Mouse (Mus musculus) limb, embryonic 14.5 days (tissue): ENCODE measurements around the gene Gm36079. TPM values are rescaled to one million over a fixed set of nuclear protein-coding genes. Genes with fewer than 3 reads are reported as not detected.
"Not testable (repeated sequence)": the region's sequence is repeated elsewhere in the genome, so short reads cannot be mapped to it uniquely, and the experiment has no call there.

Source experiments
- ATAC-seq: fragments of 200-750 bp; cut with Nextera tagmentation; 2 replicates; pipeline ENCODE4 v1.8.0; 2017; ENCODE audit warnings: low read depth, moderate number of reproducible peaks, moderate TSS enrichment; ENCODE audit not compliant: low FRiP score
- DNase-seq: peaks from one replicate; pipeline ENCODE4 v3.0.0-alpha.2; 2015; ENCODE audit warnings: low spot score
- H3K27ac ChIP-seq: fragments of 300-500 bp; sonication (generic); replicated peaks from 2 replicates; pipeline ENCODE4 v1.5.1; 2014; ENCODE audit warnings: low read depth, mild to moderate bottlenecking, low read length, moderate library complexity, mixed read lengths
- H3K27me3 ChIP-seq: fragments of 300-500 bp; sonication (generic); 2 replicates; pipeline ENCODE4 v1.6.1; 2014; ENCODE audit warnings: low read length, mixed read lengths; ENCODE audit not compliant: control insufficient read depth, insufficient read depth
- H3K36me3 ChIP-seq: fragments of 300-500 bp; sonication (generic); 2 replicates; pipeline ENCODE4 v1.6.1; 2014; ENCODE audit warnings: mild to moderate bottlenecking, low read length, moderate library complexity, mixed read lengths; ENCODE audit not compliant: control insufficient read depth, insufficient read depth
- H3K4me1 ChIP-seq: fragments of 300-500 bp; sonication (generic); 2 replicates; pipeline ENCODE4 v1.6.1; 2014; ENCODE audit warnings: antibody characterized with exemption, low read length, mixed read lengths; ENCODE audit not compliant: control insufficient read depth, insufficient read depth
- H3K4me2 ChIP-seq: fragments of 300-500 bp; sonication (generic); replicated peaks from 2 replicates; pipeline ENCODE4 v1.6.1; 2014; ENCODE audit warnings: low read depth, mild to moderate bottlenecking, low read length, moderate library complexity; ENCODE audit not compliant: severe bottlenecking
- H3K4me3 ChIP-seq: fragments of 300-500 bp; sonication (generic); replicated peaks from 2 replicates; pipeline ENCODE4 v1.5.1; 2014; ENCODE audit warnings: low read length
- H3K9ac ChIP-seq: fragments of 300-500 bp; sonication (generic); 2 replicates; pipeline ENCODE4 v1.6.1; 2014; ENCODE audit warnings: mild to moderate bottlenecking, low read depth, low read length, moderate library complexity; ENCODE audit not compliant: severe bottlenecking
- H3K9me3 ChIP-seq: fragments of 300-500 bp; sonication (generic); 2 replicates; pipeline ENCODE4 v1.6.1; 2016; ENCODE audit warnings: low read length; ENCODE audit not compliant: control insufficient read depth
- WGBS: fragments of 180-500 bp; shearing (Covaris S2); extraction: QIAGEN DNeasy Blood & Tissue Kit; methylation state at CpG from one replicate; pipeline ENCODE4 v1.1.7; 2014; 5-methylcytosine and 5-hydroxymethylcytosine counted together
- polyA plus RNA-seq, 2 experiments: library from polyadenylated mRNA; depleted of rRNA in 1 of 2; stranded (reverse) in 1 of 2; unstranded in 1 of 2; fragments of >200 nt; fragmentation: Nextera tagmentation in 1 of 2; extraction: Ambion mirVana in 1 of 2; gene quantifications; 2 replicates each; pipeline versions ENCODE4 v1.2.1 to v1.2.3; 2012 to 2014

The Gm36079 gene
- polyA plus RNA-seq, 2 experiments: not detected

GRCm38 (mm10) chr13:120046422-120047209 lies 19.8 kb upstream of the Gm36079 start:
- not testable (repeated sequence) for H3K27me3 ChIP-seq, DNase-seq, ATAC-seq, H3K27ac ChIP-seq, H3K9ac ChIP-seq, H3K4me1 ChIP-seq, H3K4me2 ChIP-seq, H3K36me3 ChIP-seq, H3K4me3 ChIP-seq, H3K9me3 ChIP-seq
- WGBS: 4% methylated on average over 7 of the region's 40 CpGs

- H3K27me3 ChIP-seq, H3K4me3 ChIP-seq, H3K36me3 ChIP-seq, H3K4me2 ChIP-seq, ATAC-seq, H3K27ac ChIP-seq, H3K4me1 ChIP-seq, DNase-seq, H3K9me3 ChIP-seq, H3K9ac ChIP-seq: not testable (repeated sequence)
- WGBS: no CpG with 5 or more reads among the region's 1 CpGs
Measured at GRCm38 (mm10) chr13:120041145-120041544, 14.3 kb upstream of the Gm36079 start.

GRCm38 (mm10) chr13:120037881-120038280 lies 11.1 kb upstream of the Gm36079 start:
- not testable (repeated sequence) for H3K9ac ChIP-seq, H3K4me1 ChIP-seq, H3K4me2 ChIP-seq, ATAC-seq, H3K27ac ChIP-seq, H3K36me3 ChIP-seq, H3K27me3 ChIP-seq, DNase-seq, H3K4me3 ChIP-seq, H3K9me3 ChIP-seq
- WGBS: 7% methylated on average over 6 of the region's 6 CpGs

GRCm38 (mm10) chr13:120036577-120037115 lies 9.8 kb upstream of the Gm36079 start:
- not testable (repeated sequence) for H3K27me3 ChIP-seq, H3K9ac ChIP-seq, H3K9me3 ChIP-seq, ATAC-seq, H3K4me2 ChIP-seq, DNase-seq, H3K4me1 ChIP-seq, H3K36me3 ChIP-seq, H3K27ac ChIP-seq, H3K4me3 ChIP-seq
- under 1% methylated on average over 23 of the region's 25 CpGs for WGBS

GRCm38 (mm10) chr13:120035151-120035550 lies 8.3 kb upstream of the Gm36079 start:
- ATAC-seq, DNase-seq, H3K36me3 ChIP-seq, H3K27ac ChIP-seq, H3K9me3 ChIP-seq, H3K9ac ChIP-seq, H3K4me3 ChIP-seq, H3K4me2 ChIP-seq, H3K27me3 ChIP-seq, H3K4me1 ChIP-seq: not testable (repeated sequence)
- 1% methylated on average over 8 of the region's 18 CpGs for WGBS

- 0% methylated on average over 3 of the region's 10 CpGs for WGBS
Measured at GRCm38 (mm10) chr13:120034637-120035036, 7.8 kb upstream of the Gm36079 start.

GRCm38 (mm10) chr13:120033516-120034190 lies 6.8 kb upstream of the Gm36079 start:
- H3K4me3 ChIP-seq, H3K4me1 ChIP-seq, H3K9me3 ChIP-seq, ATAC-seq, H3K27me3 ChIP-seq, DNase-seq, H3K9ac ChIP-seq, H3K4me2 ChIP-seq, H3K36me3 ChIP-seq, H3K27ac ChIP-seq: not testable (repeated sequence)
- WGBS: 3% methylated on average over 16 of the region's 19 CpGs

More at GRCm38 (mm10) chr13:120034637-120035036, 7.8 kb upstream of the Gm36079 start:
- not testable (repeated sequence) for DNase-seq, H3K27ac ChIP-seq, H3K4me2 ChIP-seq, H3K9ac ChIP-seq, H3K4me3 ChIP-seq, ATAC-seq, H3K36me3 ChIP-seq, H3K27me3 ChIP-seq, H3K9me3 ChIP-seq, H3K4me1 ChIP-seq

- not testable (repeated sequence) for ATAC-seq, H3K9ac ChIP-seq, H3K27ac ChIP-seq, H3K9me3 ChIP-seq, DNase-seq, H3K4me1 ChIP-seq, H3K27me3 ChIP-seq, H3K4me3 ChIP-seq, H3K4me2 ChIP-seq, H3K36me3 ChIP-seq
- 2% methylated on average over 12 of the region's 16 CpGs for WGBS
Measured at GRCm38 (mm10) chr13:120031676-120032075, 4.9 kb upstream of the Gm36079 start.
